Mouse (Mus musculus) fibroblast of lung, adult 2 months (primary cell): Measurements from ENCODE around the gene Prss42.
A peak's percentile ranks its signal among the peaks of the same experiment; 100 is the strongest.
"Not testable (repeated sequence)": the region's sequence is repeated elsewhere in the genome, so short reads cannot be mapped to it uniquely, and the experiment has no call there.

Source experiments
- DNase-seq: peaks from one replicate; pipeline ENCODE4 v3.0.0-alpha.2; 2011; ENCODE audit warnings: low read depth

Prss42 gene

GRCm38 (mm10) chr9:110790462-110790861 is 7.5 kb upstream of the Prss42 start:
- peak; percentile 83 for DNase-seq

GRCm38 (mm10) chr9:110797013-110797412 is 953 bp upstream of the Prss42 start:
- DNase-seq, result no peak

GRCm38 (mm10) chr9:110800834-110801479 is 3.0 kb downstream of the Prss42 start:
- no peak for DNase-seq

- no peak for DNase-seq
Observed at GRCm38 (mm10) chr9:110803294-110803693, 5.3 kb downstream of the Prss42 start.

- no peak for DNase-seq
Observed at GRCm38 (mm10) chr9:110810051-110810450, 12.1 kb downstream of the Prss42 start.

- DNase-seq, result no peak
Observed at GRCm38 (mm10) chr9:110813789-110814188, 15.8 kb downstream of the Prss42 start, which contains the start of gene Prss44. Gene Prss44 (plus strand): TSS chr9:110813994.

GRCm38 (mm10) chr9:110820546-110820945 is 22.6 kb downstream of the Prss42 start:
- DNase-seq, result not testable (repeated sequence)

GRCm38 (mm10) chr9:110821436-110821835 is 23.5 kb downstream of the Prss42 start:
- DNase-seq, result no peak

GRCm38 (mm10) chr9:110825426-110825825 is 27.5 kb downstream of the Prss42 start:
- DNase-seq, result no peak

- DNase-seq, result no peak
Observed at GRCm38 (mm10) chr9:110825832-110826231, 27.9 kb downstream of the Prss42 start.

- no peak for DNase-seq
Observed at GRCm38 (mm10) chr9:110826390-110826789, 28.4 kb downstream of the Prss42 start, which contains the start of gene Prss43. Gene Prss43 (plus strand): TSS chr9:110826690.

GRCm38 (mm10) chr9:110833021-110833420 is 35.1 kb downstream of the Prss42 start:
- DNase-seq, result no peak

- DNase-seq, result no peak
Observed at GRCm38 (mm10) chr9:110834411-110834810, 36.4 kb downstream of the Prss42 start, which contains the start of gene Prss45. Gene Prss45 (plus strand): TSS chr9:110834588.

- no peak for DNase-seq
Observed at GRCm38 (mm10) chr9:110834961-110835360, 37.0 kb downstream of the Prss42 start.

GRCm38 (mm10) chr9:110836112-110836511 is 38.1 kb downstream of the Prss42 start:
- no peak for DNase-seq

GRCm38 (mm10) chr9:110840905-110841304 is 42.9 kb downstream of the Prss42 start:
- no peak for DNase-seq

- peak; percentile 66 for DNase-seq
Observed at GRCm38 (mm10) chr9:110841438-110841837, 43.5 kb downstream of the Prss42 start.

- no peak for DNase-seq
Observed at GRCm38 (mm10) chr9:110844206-110844605, 46.2 kb downstream of the Prss42 start, which contains the start of gene Prss46. Gene Prss46 (plus strand): TSS chr9:110844506.

- DNase-seq, result peak; percentile 61
Observed at GRCm38 (mm10) chr9:110849162-110849561, 51.2 kb downstream of the Prss42 start.
